ENCODE assay signal across 11 mouse cellular contexts in genomic region chr11:120850331-120851030, GRCm38 (mm10). TPM values are rescaled to one million over a fixed set of nuclear protein-coding genes. Genes with fewer than 3 reads are reported as not detected.
DNase-seq lines count a peak whose midpoint lies in the region; ATAC-seq and TF ChIP-seq lines count a peak whose summit lies in the region.
"Had no signal": no experiment of that assay in that cellular context is flagged by ENCODE, and none has a peak within 500 bp of the region (broad histone marks: within the 10 kb centered on the region; RNA-seq: fewer than 3 reads in every experiment).

No protein-coding gene starts in this region.

- no peak for TF ChIP-seq CTCF in kidney, adult 2 months (conservative IDR thresholded peaks at IDR 0.05; ENCODE audit: insufficient read depth, insufficient read length, low read depth, low read length)

- no peak overlapping the region for H3K4me3 ChIP-seq in kidney, adult 2 months (ENCODE audit: insufficient read depth, low read depth, low read length)
- no peak overlapping the region for H3K4me3 ChIP-seq in forebrain, embryonic 13.5 days
- H3K4me3 ChIP-seq: erythroblast, embryonic 14.5 days; limb, embryonic 12.5 days; neural tube, embryonic 13.5 days had no signal

- DNase-seq in kidney, adult 2 months, result peak; percentile 25
- DNase-seq in kidney, adult 18-20 months, result no peak
- DNase-seq in T-cell, adult 2 months (ENCODE audit: low spot score), result peak; percentile 20
- DNase-seq in liver, result peak; percentile 47
- DNase-seq in natural killer cell, adult 2 months (ENCODE audit: low spot score in 2 of 2), result peak; percentile 34 to 63
- DNase-seq in left cerebral cortex, adult 18-20 months (ENCODE audit: low spot score in 2 of 2), result no peak
- no peak for DNase-seq in gastrocnemius, postnatal 14 days

- TF ChIP-seq POLR2A in kidney, adult 2 months (IDR thresholded peaks at IDR 0.05; ENCODE audit: low read depth, low read length), result no peak

- H3K4me1 ChIP-seq in kidney, adult 2 months (ENCODE audit: control insufficient read depth, insufficient read depth, low read length), result peaks cover 31% of the 10 kb centered on the region
- H3K4me1 ChIP-seq in forebrain, embryonic 13.5 days, result no peaks in the 10 kb centered on the region
- H3K4me1 ChIP-seq: neural tube, embryonic 13.5 days had no signal

- no peak overlapping the region; the same call in 1 of the 2 replicates for H3K27ac ChIP-seq in kidney, adult 2 months (ENCODE audit: insufficient read depth, low read depth, low read length)
- no peak overlapping the region for H3K27ac ChIP-seq in forebrain, embryonic 13.5 days
- H3K27ac ChIP-seq: limb, embryonic 12.5 days; neural tube, embryonic 13.5 days had no signal

- H3K9me3 ChIP-seq in forebrain, embryonic 13.5 days (replicated peaks), result no peaks in the 10 kb centered on the region
- H3K9me3 ChIP-seq: limb, embryonic 12.5 days; neural tube, embryonic 13.5 days had no signal

- 61% methylated on average over 2 of the region's 2 CpGs for WGBS in kidney, adult 2 months
- 58% methylated on average over 2 of the region's 2 CpGs for WGBS in forebrain, embryonic 13.5 days

- H3K27me3 ChIP-seq in kidney, adult 2 months (replicated peaks; ENCODE audit: control insufficient read depth, insufficient read depth, low read length), result no peaks in the 10 kb centered on the region
- H3K27me3 ChIP-seq in forebrain, embryonic 13.5 days, result no peaks in the 10 kb centered on the region
- H3K27me3 ChIP-seq: limb, embryonic 12.5 days; neural tube, embryonic 13.5 days had no signal

- no peak for ATAC-seq in forebrain, embryonic 13.5 days

- H3K36me3 ChIP-seq in kidney, adult 2 months (ENCODE audit: control insufficient read depth, insufficient read depth, low read length), result no peaks in the 10 kb centered on the region
- peaks cover 14% of the 10 kb centered on the region for H3K36me3 ChIP-seq in forebrain, embryonic 13.5 days (ENCODE audit: poor library complexity, severe bottlenecking)
- H3K36me3 ChIP-seq: neural tube, embryonic 13.5 days had no signal

- intact Hi-C loops in gastrocnemius, postnatal 14 days (cut with DNase I; ENCODE audit: low total_unique reads), result no loop called here

- H3K9ac ChIP-seq in forebrain, embryonic 13.5 days, result no peak overlapping the region
- H3K9ac ChIP-seq: limb, embryonic 12.5 days; neural tube, embryonic 13.5 days had no signal

- no peak overlapping the region for H3K4me2 ChIP-seq in forebrain, embryonic 13.5 days
- H3K4me2 ChIP-seq: limb, embryonic 12.5 days; neural tube, embryonic 13.5 days had no signal

RNA-seq across cellular contexts. Expression of gene Fasn, which starts 26.1 kb away (rescaled TPM):
- 936 and 1,244 TPM in 2 replicates for polyA plus RNA-seq in kidney, adult 2 months (2012; rRNA removed)
- polyA plus RNA-seq in forebrain, embryonic 13.5 days (2015; fragmentation: Nextera tagmentation; extraction: Ambion mirVana), result 61.4 and 79.4 TPM in 2 replicates
- 100 to 1,000 TPM; 159 to 179 TPM for total RNA-seq in left cerebral cortex, adult 18-20 months (2021)
- 10 to 100 TPM; 13.9 to 19.4 TPM for total RNA-seq in gastrocnemius, postnatal 14 days (2021)

RNA-seq across cellular contexts. Expression of gene Dus1l, which starts 54.3 kb away (rescaled TPM):
- polyA plus RNA-seq in kidney, adult 2 months (2012; rRNA removed), result 42.3 and 42.6 TPM in 2 replicates
- 58.6 and 67.7 TPM in 2 replicates for polyA plus RNA-seq in forebrain, embryonic 13.5 days (2015; fragmentation: Nextera tagmentation; extraction: Ambion mirVana)
- total RNA-seq in left cerebral cortex, adult 18-20 months (2021), result 10 to 100 TPM; 40.2 to 44.9 TPM
- total RNA-seq in gastrocnemius, postnatal 14 days (2021), result 10 to 100 TPM; 35.2 to 37.4 TPM

Comparison
In these comparisons a context has a peak if more than half of its experiments do, and no peak if none do; other contexts are left out.
1. DNase-seq: peak in kidney, adult 2 months (single experiment), T-cell, adult 2 months (single experiment), liver (single experiment) and natural killer cell, adult 2 months (2 of 2); none in kidney, adult 18-20 months (single experiment), left cerebral cortex, adult 18-20 months (0 of 2) and gastrocnemius, postnatal 14 days (single experiment).
2. RNA of gene Fasn, which starts 26.1 kb away (total RNA-seq): 159 to 179 TPM in left cerebral cortex, adult 18-20 months; 13.9 to 19.4 TPM in gastrocnemius, postnatal 14 days; every median in the first group is over 4 times any median in the second.